Mouse (Mus musculus): ENCODE data around the gene Plxnb2.

The Plxnb2 gene

DNA sequence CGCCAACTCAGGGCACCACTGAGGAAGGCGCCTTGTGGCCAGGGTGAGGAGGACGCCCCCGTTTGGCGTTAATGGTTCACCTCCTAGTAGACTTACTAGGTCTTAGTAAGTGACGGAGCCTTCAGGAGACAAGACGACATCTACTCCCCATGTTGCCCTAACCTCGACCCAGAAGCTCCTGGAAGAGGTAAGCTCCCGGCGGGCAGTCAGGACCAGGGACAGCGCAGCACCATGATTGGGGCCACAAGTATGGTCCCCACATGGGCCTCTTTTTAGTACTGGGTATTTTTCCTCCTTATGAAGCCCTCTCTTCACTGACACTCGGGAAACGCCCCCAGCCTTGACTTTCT is 30.6 kb downstream of the Plxnb2 start:
- no peak for DNase-seq (ENCODE audit: extremely low spot score, low read depth, low spot score)

DNA sequence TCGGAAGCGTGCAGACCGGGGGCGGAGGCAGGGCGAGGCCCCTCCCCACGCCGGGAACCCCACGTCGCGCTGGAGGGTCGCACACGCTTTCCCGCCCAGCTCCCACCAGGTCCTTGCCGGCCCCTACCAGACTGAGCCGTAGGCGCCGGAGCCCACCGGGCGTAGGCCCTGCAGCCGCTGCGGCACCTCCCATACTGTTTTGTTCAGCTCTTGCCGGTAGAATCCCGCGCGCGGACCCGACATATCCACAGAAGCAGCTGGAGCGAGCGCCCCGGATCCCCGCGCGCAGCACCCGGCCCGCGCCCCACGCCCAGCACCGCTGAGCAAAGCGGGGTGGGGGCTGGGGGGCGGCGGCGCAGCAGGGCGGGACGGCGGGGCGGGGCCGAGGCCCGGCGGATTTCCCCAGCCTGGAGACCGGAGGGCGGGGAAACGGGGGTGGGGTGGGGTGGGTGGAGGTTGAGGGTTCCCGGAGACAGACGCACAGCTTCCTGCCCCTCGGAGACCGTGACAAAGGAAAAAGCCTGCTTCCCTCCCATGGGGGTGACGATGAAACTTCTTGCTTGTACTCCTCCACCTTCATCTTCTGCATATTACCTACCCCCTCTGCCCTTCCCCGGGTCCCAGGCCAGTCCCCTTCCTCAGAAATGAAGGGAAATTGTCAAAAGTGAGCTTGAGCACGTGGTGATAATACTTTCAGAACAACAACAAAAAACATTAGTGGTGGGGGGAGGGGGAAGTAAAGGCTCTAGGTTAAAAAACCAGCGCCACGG is 31.1 kb downstream of the Plxnb2 start, which contains the start of gene Mapk11:
Mapk11 (minus strand) TSS at position 358 of the 770 bp plus-strand sequence.
- no peak for DNase-seq (ENCODE audit: extremely low spot score, low read depth, low spot score)

DNA sequence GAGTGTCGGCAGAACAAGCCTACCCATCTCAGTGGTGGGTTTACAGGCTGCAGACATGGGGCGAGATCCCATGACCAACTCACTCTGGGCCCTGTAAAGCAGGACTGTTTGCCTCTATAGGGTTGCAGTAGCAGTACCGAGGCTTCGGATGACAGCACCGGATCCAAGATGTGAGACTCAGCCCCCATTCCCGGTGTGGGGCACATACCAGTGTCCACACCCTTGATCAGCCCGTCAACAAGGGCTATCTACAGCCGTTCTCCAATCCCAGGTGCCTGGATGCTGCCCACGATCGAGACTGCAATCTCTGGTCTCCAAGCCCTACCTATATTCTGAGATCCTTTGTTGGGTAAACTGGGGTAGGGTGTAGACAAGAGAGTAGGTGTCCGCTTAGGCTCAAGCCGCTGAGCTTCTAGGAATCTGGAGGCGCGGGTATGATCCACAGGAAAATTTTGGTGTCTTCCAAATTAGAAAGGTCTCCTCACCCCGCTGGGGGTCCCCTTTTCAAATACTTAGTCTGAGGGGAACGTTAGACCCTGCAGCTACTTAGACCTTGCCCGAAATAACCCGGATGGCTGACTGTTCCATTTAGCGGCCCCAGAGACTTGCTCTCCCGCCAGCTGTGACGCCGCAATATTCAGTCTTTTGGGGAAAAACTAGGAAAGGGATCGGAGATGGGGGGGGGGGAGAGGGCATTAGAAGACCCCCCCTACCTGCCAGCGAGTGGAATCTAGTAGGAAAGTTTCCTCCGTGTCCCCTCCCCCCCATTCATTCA is 31.9 kb downstream of the Plxnb2 start:
- no peak for DNase-seq (ENCODE audit: extremely low spot score, low read depth, low spot score)

DNA sequence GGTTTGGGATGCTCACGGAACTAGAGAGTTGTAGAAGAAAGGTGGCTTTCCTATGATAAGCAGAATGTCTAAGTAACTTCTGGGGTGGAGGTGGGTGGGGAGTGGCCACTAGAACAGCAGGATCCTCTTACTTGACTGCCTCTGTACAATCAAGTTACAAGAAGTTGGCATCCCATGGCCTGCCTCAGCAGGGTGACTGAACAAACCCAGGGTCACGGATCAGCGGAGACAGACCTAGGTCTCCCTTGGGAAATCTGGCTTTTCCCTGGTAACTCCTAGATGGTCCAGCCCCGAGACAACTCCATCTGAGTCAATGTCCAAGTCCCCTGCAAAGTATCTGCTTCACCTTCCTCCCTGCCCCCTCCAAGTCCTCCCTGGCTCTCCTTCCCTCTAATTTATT is 32.7 kb downstream of the Plxnb2 start:
- DNase-seq (ENCODE audit: extremely low spot score, low read depth, low spot score) = no peak

- no peak for DNase-seq (ENCODE audit: extremely low spot score, low read depth, low spot score)
These were observed 33.1 kb downstream of the Plxnb2 start for GRCm38 (mm10) chr15:89147456-89147855.

GRCm38 (mm10) chr15:89147024-89147423 is 33.6 kb downstream of the Plxnb2 start:
- DNase-seq (ENCODE audit: extremely low spot score, low read depth, low spot score) = no peak

DNA sequence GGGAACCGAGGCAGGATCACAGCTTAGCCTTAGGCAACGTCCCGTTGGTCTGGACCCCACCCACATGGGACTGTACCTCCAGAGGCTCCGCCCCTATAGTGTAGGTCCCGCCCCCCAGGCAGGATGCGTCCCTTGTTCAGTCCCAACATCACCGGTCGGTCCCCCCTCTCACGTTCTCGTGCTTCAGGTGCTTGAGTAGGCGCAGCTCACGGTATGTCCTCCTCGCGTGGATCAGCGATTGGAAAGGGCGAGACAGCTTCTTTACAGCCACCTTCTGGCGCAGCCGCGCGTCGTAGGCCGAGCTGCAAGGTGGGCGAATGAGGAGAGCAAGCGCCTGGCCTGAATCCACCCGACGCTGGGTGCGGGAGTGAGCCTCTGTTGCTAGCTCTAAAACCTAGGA is 34.1 kb downstream of the Plxnb2 start:
- no peak for DNase-seq (ENCODE audit: extremely low spot score, low read depth, low spot score)

- no peak for DNase-seq (ENCODE audit: extremely low spot score, low read depth, low spot score)
These were observed 34.7 kb downstream of the Plxnb2 start for GRCm38 (mm10) chr15:89145813-89146350.

- DNase-seq (ENCODE audit: extremely low spot score, low read depth, low spot score) = no peak
These were observed 35.6 kb downstream of the Plxnb2 start for GRCm38 (mm10) chr15:89144965-89145364.

DNA sequence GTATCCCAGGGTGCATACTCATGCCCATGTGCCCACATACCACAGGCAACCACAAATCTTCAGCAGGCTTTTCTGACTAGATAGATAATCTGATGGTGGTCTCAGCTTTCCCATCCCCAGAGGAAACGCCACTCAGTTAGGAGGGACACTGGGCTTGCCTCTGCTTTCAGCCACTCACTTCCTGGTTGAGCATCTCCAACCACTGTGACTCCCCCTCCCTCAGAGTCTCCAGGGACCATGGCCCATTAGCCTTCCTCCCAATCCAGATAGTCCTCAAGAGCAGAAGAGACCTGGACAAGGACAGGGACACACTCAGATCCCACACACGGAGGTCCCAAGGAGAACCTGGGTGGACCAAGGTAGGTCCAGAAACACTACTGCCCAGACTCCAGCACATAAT is 37.5 kb downstream of the Plxnb2 start:
- no peak for DNase-seq (ENCODE audit: extremely low spot score, low read depth, low spot score)

GRCm38 (mm10) chr15:89141905-89142304 is 38.7 kb downstream of the Plxnb2 start:
- DNase-seq (ENCODE audit: extremely low spot score, low read depth, low spot score) = no peak

DNA sequence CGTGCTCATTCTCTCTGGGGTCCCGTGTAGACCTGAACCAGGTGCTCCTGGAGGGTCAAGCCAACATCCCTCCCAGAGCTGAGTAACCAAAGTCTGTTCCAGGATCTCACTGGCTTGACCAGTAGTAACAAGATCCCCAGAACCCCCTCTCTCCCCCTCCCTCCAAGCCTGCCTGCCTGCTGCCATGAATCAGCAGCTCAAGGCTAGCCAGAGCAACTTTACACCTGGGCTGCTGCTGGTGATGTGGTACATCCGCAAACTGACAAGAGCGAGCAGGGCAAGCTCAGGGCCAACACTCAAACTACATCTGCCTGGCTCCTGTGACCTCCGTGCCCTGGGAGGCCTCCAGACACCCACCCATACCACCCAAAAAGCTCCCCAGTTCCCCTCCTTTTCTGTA is 39.1 kb downstream of the Plxnb2 start:
- DNase-seq (ENCODE audit: extremely low spot score, low read depth, low spot score) = no peak

- no peak for DNase-seq (ENCODE audit: extremely low spot score, low read depth, low spot score)
These were observed 39.8 kb downstream of the Plxnb2 start, which contains the start of gene Mapk12 for GRCm38 (mm10) chr15:89140659-89141252. Gene Mapk12, minus strand, starts transcription at chr15:89140703.

DNA sequence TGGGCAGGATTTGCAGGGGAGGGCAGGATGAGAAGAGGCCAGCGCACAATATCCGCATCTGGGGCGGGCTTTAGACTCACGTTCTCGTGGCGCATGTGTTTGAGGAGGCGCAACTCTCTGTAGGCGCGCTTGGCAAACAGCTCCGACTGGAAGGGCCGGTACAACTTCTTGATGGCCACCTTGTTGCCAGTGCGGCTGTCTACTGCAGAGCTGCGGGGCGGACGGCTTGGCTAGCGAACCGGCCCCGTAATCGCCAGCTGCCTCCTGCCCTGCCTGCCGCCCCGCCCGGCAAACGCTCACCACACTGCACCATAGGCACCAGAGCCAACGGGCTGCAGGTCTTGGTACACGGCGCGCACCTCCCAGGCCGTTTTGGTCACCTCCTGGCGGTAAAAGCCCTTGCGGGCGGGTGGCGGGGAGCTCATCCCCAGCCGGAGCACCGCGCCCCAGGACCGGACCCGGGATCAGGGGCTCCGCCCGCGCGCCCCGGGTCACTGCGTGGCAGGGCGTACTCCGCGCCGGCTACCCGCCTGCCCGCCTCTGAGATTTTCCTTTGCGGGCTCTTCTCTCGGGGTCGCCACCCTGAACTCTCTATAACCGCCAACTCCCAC is 40.4 kb downstream of the Plxnb2 start:
- no peak for DNase-seq (ENCODE audit: extremely low spot score, low read depth, low spot score)

GRCm38 (mm10) chr15:89138531-89138930 is 42.1 kb downstream of the Plxnb2 start:
- DNase-seq (ENCODE audit: extremely low spot score, low read depth, low spot score) = no peak

DNA sequence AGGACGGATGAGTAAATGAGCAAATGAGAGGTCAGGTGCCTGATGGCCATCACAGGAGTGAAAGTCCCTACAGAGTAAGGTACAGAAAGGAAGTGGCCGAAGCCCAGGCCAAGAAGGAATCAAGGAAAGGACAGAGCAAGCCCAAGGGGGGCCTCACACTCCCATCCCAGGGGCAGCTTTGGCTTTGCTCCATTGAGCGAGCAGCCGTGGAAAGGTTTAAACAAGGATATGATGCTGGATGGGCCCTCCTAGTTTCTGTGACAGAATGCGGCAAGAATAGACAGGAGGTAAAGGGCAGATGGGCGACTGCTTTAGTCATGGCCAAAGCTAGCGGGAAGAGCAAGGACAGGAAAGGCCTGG is 42.6 kb downstream of the Plxnb2 start:
- no peak for DNase-seq (ENCODE audit: extremely low spot score, low read depth, low spot score)

GRCm38 (mm10) chr15:89137378-89138045 is 43.1 kb downstream of the Plxnb2 start:
- DNase-seq (ENCODE audit: extremely low spot score, low read depth, low spot score) = no peak

GRCm38 (mm10) chr15:89136461-89137155 is 44.0 kb downstream of the Plxnb2 start:
- DNase-seq (ENCODE audit: extremely low spot score, low read depth, low spot score) = no peak

- DNase-seq (ENCODE audit: extremely low spot score, low read depth, low spot score) = no peak
These were observed 49.3 kb downstream of the Plxnb2 start for GRCm38 (mm10) chr15:89131316-89131715.

DNA sequence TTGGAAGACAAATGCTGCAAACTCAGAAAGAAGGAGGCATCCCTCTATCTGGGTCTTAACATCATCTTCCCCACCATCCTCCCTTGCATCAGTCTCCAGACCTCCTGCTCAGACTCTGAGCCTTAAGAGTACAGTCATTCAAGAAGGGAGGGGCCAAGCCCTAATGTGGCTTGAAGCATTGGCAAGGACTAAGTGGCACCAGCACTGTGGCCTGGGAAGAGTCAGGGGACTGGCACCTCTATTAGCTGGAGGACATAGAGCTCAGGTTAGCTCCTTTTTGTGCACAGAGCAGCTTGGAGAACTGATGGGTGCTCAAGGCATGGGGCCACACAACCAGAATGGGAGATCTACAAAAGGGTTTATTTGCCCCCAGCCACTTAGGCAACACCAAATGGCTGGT is 50.3 kb downstream of the Plxnb2 start:
- no peak for DNase-seq (ENCODE audit: extremely low spot score, low read depth, low spot score)
